Comparison of ENCODE assay signal across 8 mouse cellular contexts in genomic region chr12:54794392-54794791, GRCm38 (mm10). TPM values are rescaled to one million over a fixed set of nuclear protein-coding genes. Genes with fewer than 3 reads are reported as not detected.
A peak's percentile ranks its signal among the peaks of the same experiment; 100 is the strongest.
DNase-seq lines count a peak whose midpoint lies in the region; ATAC-seq and TF ChIP-seq lines count a peak whose summit lies in the region.

No protein-coding gene starts in this region.

- H3K4me1 ChIP-seq in kidney, embryonic 14.5 days (ENCODE audit: control insufficient read depth, insufficient read depth, low read length): peaks cover 25% of the 10 kb centered on the region
- peaks cover 29% of the 10 kb centered on the region for H3K4me1 ChIP-seq in embryonic facial prominence, embryonic 13.5 days
- peaks cover 26% of the 10 kb centered on the region for H3K4me1 ChIP-seq in intestine, embryonic 16.5 days (ENCODE audit: control insufficient read depth, insufficient read depth, low read length)
- H3K4me1 ChIP-seq in midbrain, postnatal 0 days (ENCODE audit: insufficient read depth, low read length): peaks cover 10% of the 10 kb centered on the region

- peaks cover 4% of the 10 kb centered on the region; the same call in 1 of the 2 replicates for H3K36me3 ChIP-seq in kidney, embryonic 14.5 days (ENCODE audit: control insufficient read depth, insufficient read depth, low read length)
- peaks cover 4% of the 10 kb centered on the region; the same call in 1 of the 2 replicates for H3K36me3 ChIP-seq in embryonic facial prominence, embryonic 13.5 days
- no peaks in the 10 kb centered on the region for H3K36me3 ChIP-seq in intestine, embryonic 16.5 days (ENCODE audit: control insufficient read depth, insufficient read depth, low read length)
- H3K36me3 ChIP-seq in midbrain, postnatal 0 days (ENCODE audit: insufficient read depth, low read length): no peaks in the 10 kb centered on the region

- H3K27me3 ChIP-seq in kidney, embryonic 14.5 days (ENCODE audit: control insufficient read depth, insufficient read depth, low read length): no peaks in the 10 kb centered on the region
- no peaks in the 10 kb centered on the region for H3K27me3 ChIP-seq in embryonic facial prominence, embryonic 13.5 days
- H3K27me3 ChIP-seq in intestine, embryonic 16.5 days (replicated peaks; ENCODE audit: control insufficient read depth, insufficient read depth, low read length): no peaks in the 10 kb centered on the region
- no peaks in the 10 kb centered on the region for H3K27me3 ChIP-seq in midbrain, postnatal 0 days (ENCODE audit: insufficient read depth, low read length)

- TF ChIP-seq CTCF in midbrain, postnatal 0 days (IDR thresholded peaks at IDR 0.05): no peak

- peak overlapping the region; percentile 93 for H3K4me3 ChIP-seq in kidney, embryonic 14.5 days (ENCODE audit: low read length)
- H3K4me3 ChIP-seq in embryonic facial prominence, embryonic 13.5 days: peak overlapping the region; percentile 95
- H3K4me3 ChIP-seq in intestine, embryonic 16.5 days (ENCODE audit: low read length): peak overlapping the region; percentile 99
- H3K4me3 ChIP-seq in midbrain, postnatal 0 days (ENCODE audit: low read depth, low read length): peak overlapping the region; percentile 98

- 16% methylated on average over 3 of the region's 3 CpGs for WGBS in kidney, embryonic 14.5 days
- 29% methylated on average over 3 of the region's 3 CpGs for WGBS in embryonic facial prominence, embryonic 13.5 days
- 21% methylated on average over 3 of the region's 3 CpGs for WGBS in intestine, embryonic 16.5 days
- 29% methylated on average over 3 of the region's 3 CpGs for WGBS in midbrain, postnatal 0 days

- peak overlapping the region; percentile 98 for H3K9ac ChIP-seq in kidney, embryonic 14.5 days (ENCODE audit: low read depth, low read length)
- peak overlapping the region; percentile 99 for H3K9ac ChIP-seq in embryonic facial prominence, embryonic 13.5 days
- H3K9ac ChIP-seq in intestine, embryonic 16.5 days (ENCODE audit: low read depth, low read length): peak overlapping the region; percentile 100; the same call in 1 of the 2 replicates
- peak overlapping the region; percentile 96 for H3K9ac ChIP-seq in midbrain, postnatal 0 days (replicated peaks; ENCODE audit: low read length, poor library complexity, severe bottlenecking)

- no peak for DNase-seq in kidney, adult 8-10 months
- no peak for DNase-seq in midbrain, postnatal 0 days (ENCODE audit: low spot score)
- no peak for DNase-seq in frontal cortex, postnatal 14 days (ENCODE audit: low spot score in 2 of 2)
- DNase-seq in layer of hippocampus, adult 11-12 months (ENCODE audit: low spot score): no peak
- no peak for DNase-seq in ovary, postnatal 10 days (ENCODE audit: low spot score)

- no peak for ATAC-seq in kidney, embryonic 14.5 days (ENCODE audit: low FRiP score, low TSS enrichment)
- no peak for ATAC-seq in embryonic facial prominence, embryonic 13.5 days (ENCODE audit: insufficient number of reproducible peaks, insufficient read depth, low FRiP score, low TSS enrichment, low read depth)
- ATAC-seq in intestine, embryonic 16.5 days: no peak
- ATAC-seq in midbrain, postnatal 0 days (ENCODE audit: low FRiP score): no peak

- H3K27ac ChIP-seq in kidney, embryonic 14.5 days (ENCODE audit: low read depth, low read length): no peak overlapping the region
- no peak overlapping the region for H3K27ac ChIP-seq in embryonic facial prominence, embryonic 13.5 days
- no peak overlapping the region for H3K27ac ChIP-seq in intestine, embryonic 16.5 days (ENCODE audit: low read length)
- no peak overlapping the region for H3K27ac ChIP-seq in midbrain, postnatal 0 days (ENCODE audit: low read depth, low read length)

- peak overlapping the region; percentile 63 for H3K4me2 ChIP-seq in kidney, embryonic 14.5 days (replicated peaks; ENCODE audit: low read depth, low read length)
- peak overlapping the region; percentile 67 for H3K4me2 ChIP-seq in embryonic facial prominence, embryonic 13.5 days
- peak overlapping the region; percentile 70 for H3K4me2 ChIP-seq in intestine, embryonic 16.5 days (ENCODE audit: low read depth, low read length)
- H3K4me2 ChIP-seq in midbrain, postnatal 0 days (ENCODE audit: low read depth, low read length, poor library complexity, severe bottlenecking): peak overlapping the region; percentile 59

- no peaks in the 10 kb centered on the region for H3K9me3 ChIP-seq in kidney, embryonic 14.5 days (ENCODE audit: control insufficient read depth, low read length)
- no peaks in the 10 kb centered on the region for H3K9me3 ChIP-seq in embryonic facial prominence, embryonic 13.5 days
- no peaks in the 10 kb centered on the region for H3K9me3 ChIP-seq in intestine, embryonic 16.5 days (ENCODE audit: control insufficient read depth, low read length)
- H3K9me3 ChIP-seq in midbrain, postnatal 0 days (ENCODE audit: low read length): no peaks in the 10 kb centered on the region

RNA-seq across cellular contexts. Expression of gene Snx6, which starts 1.1 kb away (rescaled TPM):
- 199 and 235 TPM in 2 replicates for polyA plus RNA-seq in kidney, embryonic 14.5 days (2014; fragmentation: Nextera tagmentation; extraction: Ambion mirVana)
- polyA plus RNA-seq in embryonic facial prominence, embryonic 13.5 days (2015; fragmentation: Nextera tagmentation; extraction: Ambion mirVana): 221 and 226 TPM in 2 replicates
- 147 and 155 TPM in 2 replicates for polyA plus RNA-seq in intestine, embryonic 16.5 days (2015; fragmentation: Nextera tagmentation; extraction: Ambion mirVana)
- total RNA-seq in midbrain, postnatal 0 days (2014; rRNA removed): 76.8 and 112 TPM in 2 replicates
- polyA plus RNA-seq in midbrain, postnatal 0 days (2015; fragmentation: Nextera tagmentation; extraction: Ambion mirVana): 124 and 141 TPM in 2 replicates
